Mouse (Mus musculus) layer of hippocampus, postnatal 10 days (tissue): ENCODE measurements at regions not wholly inside any gene's neighbourhood (a gene's known extent, or its start where the extent isn't known, plus 50 kb on each side); places are given as distances from the start of the nearest gene placed in this dataset.
"Not testable (repeated sequence)": the region's sequence is repeated elsewhere in the genome, so short reads cannot be mapped to it uniquely, and the experiment has no call there.

Experiments used
- DNase-seq, 2 experiments: peaks; one replicate each; pipeline ENCODE4 v3.0.0; 2021; ENCODE audit warnings: low spot score in 2 of 2

GRCm38 (mm10) chr12:29049105-29049511, 297.5 kb downstream of the Eipr1 start:
- peak in 1 of 2 experiments; percentile 27 for DNase-seq

- no peak for DNase-seq
Observed at GRCm38 (mm10) chr12:29049801-29050200, 298.2 kb downstream of the Eipr1 start.

- DNase-seq = no peak
Observed at GRCm38 (mm10) chr12:29050516-29051251, 299.1 kb downstream of the Eipr1 start.

- peak; percentile 30 to 46 for DNase-seq
Observed at GRCm38 (mm10) chr12:29054367-29054766, 302.8 kb downstream of the Eipr1 start.

- DNase-seq = no peak
Observed at GRCm38 (mm10) chr12:29062025-29062637, 310.5 kb downstream of the Eipr1 start.

- no peak for DNase-seq
Observed at GRCm38 (mm10) chr12:29062801-29063200, 311.2 kb downstream of the Eipr1 start.

GRCm38 (mm10) chr12:29068180-29068579, 316.6 kb downstream of the Eipr1 start:
- DNase-seq = no peak

- DNase-seq = no peak
Observed at GRCm38 (mm10) chr12:29075096-29075852, 323.7 kb downstream of the Eipr1 start.

- DNase-seq = no peak
Observed at GRCm38 (mm10) chr12:29076606-29077005, 325.0 kb downstream of the Eipr1 start.

- no peak for DNase-seq
Observed at GRCm38 (mm10) chr12:29079011-29079410, 327.4 kb downstream of the Eipr1 start.

- peak; percentile 64 to 73 for DNase-seq
Observed at GRCm38 (mm10) chr12:29083426-29084221, 332.0 kb downstream of the Eipr1 start.

- DNase-seq = not testable (repeated sequence)
Observed at GRCm38 (mm10) chr12:29087245-29087644, 335.6 kb downstream of the Eipr1 start.

GRCm38 (mm10) chr12:29089634-29090033, 338.0 kb downstream of the Eipr1 start:
- no peak for DNase-seq

GRCm38 (mm10) chr12:29090451-29090850, 338.8 kb downstream of the Eipr1 start:
- no peak for DNase-seq

GRCm38 (mm10) chr12:29095406-29096032, 343.9 kb downstream of the Eipr1 start:
- no peak for DNase-seq

GRCm38 (mm10) chr12:29096033-29096913, 344.7 kb downstream of the Eipr1 start:
- peak; percentile 52 to 59 for DNase-seq

GRCm38 (mm10) chr12:29100042-29100570, 348.5 kb downstream of the Eipr1 start:
- no peak for DNase-seq

- no peak for DNase-seq
Observed at GRCm38 (mm10) chr12:29106893-29107719, 355.5 kb downstream of the Eipr1 start.

GRCm38 (mm10) chr12:29107720-29108051, 356.1 kb downstream of the Eipr1 start:
- no peak for DNase-seq
